Mouse (Mus musculus) MEL (cell line): ENCODE data around the gene Zhx3. TPM values are rescaled to one million over a fixed set of nuclear protein-coding genes. Genes with fewer than 3 reads are reported as not detected.

Source experiments
- DNase-seq: peaks from one replicate; pipeline ENCODE4 v3.0.0; 2011; ENCODE audit warnings: low read depth, low spot score
- H3K27ac ChIP-seq: 2 replicates; pipeline ENCODE4 v1.5.1; 2012; ENCODE audit warnings: low read depth, mild to moderate bottlenecking, control low read depth, low read length, moderate library complexity; ENCODE audit not compliant: control insufficient read depth
- H3K27me3 ChIP-seq, 2 experiments: fragments of 150-350 bp in 1 of 2; sonication (generic) in 1 of 2; 2 replicates each; pipeline ENCODE4 v1.6.1; 2012; ENCODE audit warnings: low read length in 2 of 2, mild to moderate bottlenecking in 2 of 2, improper control_type of control experiment in 1 of 2, moderate library complexity in 1 of 2; ENCODE audit not compliant: insufficient read depth in 2 of 2, control insufficient read depth in 1 of 2
- H3K36me3 ChIP-seq, 2 experiments: 2 replicates each; pipeline ENCODE4 v1.6.1; 2012 to 2014; ENCODE audit warnings: low read length in 2 of 2, improper control_type of control experiment in 1 of 2, inconsistent platforms in 1 of 2, mild to moderate bottlenecking in 1 of 2; ENCODE audit not compliant: insufficient read depth in 2 of 2, control insufficient read depth in 1 of 2
- H3K4me1 ChIP-seq, 2 experiments: fragments of 150-350 bp in 1 of 2; sonication (generic) in 1 of 2; 2 replicates each; pipeline ENCODE4 v1.6.1; 2012; ENCODE audit warnings: low read length in 2 of 2, improper control_type of control experiment in 1 of 2, mild to moderate bottlenecking in 1 of 2; ENCODE audit not compliant: insufficient read depth in 2 of 2, control insufficient read depth in 1 of 2
- H3K4me3 ChIP-seq, 2 experiments: fragments of 150-350 bp in 1 of 2; sonication (generic) in 1 of 2; 2 replicates each; pipeline ENCODE4 v1.5.1; 2012; ENCODE audit warnings: low read depth in 2 of 2, low read length in 2 of 2, mild to moderate bottlenecking in 2 of 2, moderate library complexity in 2 of 2, control low read depth in 1 of 2, improper control_type of control experiment in 1 of 2; ENCODE audit not compliant: control insufficient read depth in 1 of 2, insufficient read depth in 1 of 2
- H3K79me2 ChIP-seq: 2 replicates; pipeline ENCODE4 v1.6.1; 2012; ENCODE audit warnings: mild to moderate bottlenecking, low read length, moderate library complexity; ENCODE audit not compliant: control insufficient read depth, poor library complexity, insufficient read depth
- H3K9ac ChIP-seq: 2 replicates; pipeline ENCODE4 v1.6.1; 2012; ENCODE audit warnings: low read depth, mild to moderate bottlenecking, control low read depth, low read length, moderate library complexity; ENCODE audit not compliant: control insufficient read depth, poor library complexity, severe bottlenecking
- H3K9me3 ChIP-seq: fragments of 150-350 bp; sonication (generic); replicated peaks from 2 replicates; pipeline ENCODE4 v1.6.1; 2012; ENCODE audit warnings: mild to moderate bottlenecking, low read length, improper control_type of control experiment, moderate library complexity; ENCODE audit not compliant: insufficient read depth
- BHLHE40 ChIP-seq: IDR thresholded peaks from 2 replicates; pipeline ENCODE4 v1.6.1; 2012; ENCODE audit warnings: low read depth, mild to moderate bottlenecking, inconsistent platforms, low read length, improper control_type of control experiment, borderline replicate concordance
- CHD2 ChIP-seq: IDR thresholded peaks from 2 replicates; pipeline ENCODE4 v1.6.1; 2011; ENCODE audit warnings: low read length, improper control_type of control experiment
- E2F4 ChIP-seq: IDR thresholded peaks from 2 replicates; pipeline ENCODE4 v1.6.1; 2011; ENCODE audit warnings: low read depth, low read length, improper control_type of control experiment, borderline replicate concordance
- EP300 ChIP-seq, 2 experiments: IDR thresholded peaks; 2 replicates each; pipeline ENCODE4 v1.6.1; 2011; ENCODE audit warnings: improper control_type of control experiment in 2 of 2, low read length in 2 of 2, low read depth in 1 of 2, mild to moderate bottlenecking in 1 of 2
- ETS1 ChIP-seq: IDR thresholded peaks from 2 replicates; pipeline ENCODE4 v1.6.1; 2012; ENCODE audit warnings: low read depth, mild to moderate bottlenecking, inconsistent platforms, low read length, improper control_type of control experiment, moderate library complexity
- GABPA ChIP-seq: IDR thresholded peaks from 2 replicates; pipeline ENCODE4 v1.6.1; 2012; ENCODE audit warnings: low read depth, mild to moderate bottlenecking, inconsistent platforms, low read length, improper control_type of control experiment, moderate library complexity
- JUND ChIP-seq: IDR thresholded peaks from 2 replicates; pipeline ENCODE4 v1.6.1; 2011; ENCODE audit warnings: low read depth, mild to moderate bottlenecking, improper control_type of control experiment, low read length
- MAFK ChIP-seq: IDR thresholded peaks from 2 replicates; pipeline ENCODE4 v1.6.1; 2011; ENCODE audit warnings: low read depth, mild to moderate bottlenecking, low read length, improper control_type of control experiment, borderline replicate concordance
- MEF2A ChIP-seq: IDR thresholded peaks from 2 replicates; pipeline ENCODE4 v1.6.1; 2014; ENCODE audit warnings: low read depth, mild to moderate bottlenecking, inconsistent platforms, low read length, improper control_type of control experiment; ENCODE audit not compliant: poor library complexity, insufficient replicate concordance, severe bottlenecking; ENCODE audit errors: extremely low read depth
- MXI1 ChIP-seq: IDR thresholded peaks from 2 replicates; pipeline ENCODE4 v1.6.1; 2011; ENCODE audit warnings: mild to moderate bottlenecking, low read depth, low read length, improper control_type of control experiment
- MYB ChIP-seq: IDR thresholded peaks from 2 replicates; pipeline ENCODE4 v1.6.1; 2011; ENCODE audit warnings: mild to moderate bottlenecking, low read depth, low read length, improper control_type of control experiment
- MYC ChIP-seq: IDR thresholded peaks from 2 replicates; pipeline ENCODE4 v1.6.1; 2011; ENCODE audit warnings: low read depth, mild to moderate bottlenecking, low read length, improper control_type of control experiment, moderate library complexity
- NELFE ChIP-seq: IDR thresholded peaks from 2 replicates; pipeline ENCODE4 v1.6.1; 2011; ENCODE audit warnings: low read depth, low read length, improper control_type of control experiment
- NRF1 ChIP-seq: IDR thresholded peaks from 2 replicates; pipeline ENCODE4 v1.6.1; 2014; ENCODE audit warnings: low read depth, mild to moderate bottlenecking, inconsistent platforms, low read length, improper control_type of control experiment, moderate library complexity; ENCODE audit not compliant: poor library complexity, insufficient read depth, severe bottlenecking
- POLR2A ChIP-seq, 2 experiments: IDR thresholded peaks; 2 replicates each; pipeline ENCODE4 v1.6.1; 2011 to 2012; ENCODE audit warnings: low read length in 2 of 2, mild to moderate bottlenecking in 2 of 2, control low read depth in 1 of 2, improper control_type of control experiment in 1 of 2, low read depth in 1 of 2, moderate library complexity in 1 of 2; ENCODE audit not compliant: control insufficient read depth in 1 of 2, insufficient read depth in 1 of 2, poor library complexity in 1 of 2
- POLR2AphosphoS2 ChIP-seq: IDR thresholded peaks from 2 replicates; pipeline ENCODE4 v1.6.1; 2011; ENCODE audit warnings: low read length, improper control_type of control experiment
- POLR2AphosphoS5 ChIP-seq: IDR thresholded peaks from 2 replicates; pipeline ENCODE4 v1.6.1; 2012; ENCODE audit warnings: low read depth, borderline replicate concordance, mild to moderate bottlenecking, inconsistent platforms, low read length, moderate library complexity, mixed read lengths
- RCOR1 ChIP-seq: IDR thresholded peaks from 2 replicates; pipeline ENCODE4 v1.6.1; 2012; ENCODE audit warnings: low read depth, mild to moderate bottlenecking, inconsistent platforms, low read length, improper control_type of control experiment
- SIN3A ChIP-seq: IDR thresholded peaks from 2 replicates; pipeline ENCODE4 v1.6.1; 2012; ENCODE audit warnings: low read length, improper control_type of control experiment, inconsistent platforms
- SMC3 ChIP-seq: IDR thresholded peaks from 2 replicates; pipeline ENCODE4 v1.6.1; 2011; ENCODE audit warnings: low read depth, low read length, improper control_type of control experiment
- TCF12 ChIP-seq: IDR thresholded peaks from 2 replicates; pipeline ENCODE4 v1.6.1; 2014; ENCODE audit warnings: low read depth, mild to moderate bottlenecking, inconsistent platforms, low read length, improper control_type of control experiment, moderate library complexity
- ZKSCAN1 ChIP-seq: IDR thresholded peaks from 2 replicates; pipeline ENCODE4 v1.6.1; 2012; ENCODE audit warnings: low read depth, mild to moderate bottlenecking, inconsistent platforms, low read length, improper control_type of control experiment, moderate library complexity
- ZMIZ1 ChIP-seq: IDR thresholded peaks from 2 replicates; pipeline ENCODE4 v1.6.1; 2012; ENCODE audit warnings: low read depth, mild to moderate bottlenecking, inconsistent platforms, low read length, improper control_type of control experiment, moderate library complexity
- ZNF384 ChIP-seq: IDR thresholded peaks from 2 replicates; pipeline ENCODE4 v1.6.1; 2012; ENCODE audit warnings: low read depth, mild to moderate bottlenecking, inconsistent platforms, low read length, improper control_type of control experiment
- polyA plus RNA-seq, 2 experiments: library from polyadenylated mRNA; stranded (reverse) in 1 of 2; unstranded in 1 of 2; fragments of >175 nt in 1 of 2; fragments of >200 nt in 1 of 2; gene quantifications; 2 replicates each; pipeline versions ENCODE4 v1.2.1 to v1.2.4; 2012; ENCODE audit warnings: low replicate concordance in 2 of 2, low read depth in 1 of 2; ENCODE audit not compliant: insufficient read length in 2 of 2, insufficient read depth in 1 of 2, missing spikeins in 1 of 2
- total RNA-seq: library from RNA; depleted of rRNA; stranded (reverse); fragments of 300-350 nt; gene quantifications from 2 replicates; pipeline ENCODE4 v1.2.3, GENCODE M21; 2012

The Zhx3 gene
- total and polyA plus RNA-seq, 3 experiments = 4.4 to 4.8 TPM; not detected in 1

DNA sequence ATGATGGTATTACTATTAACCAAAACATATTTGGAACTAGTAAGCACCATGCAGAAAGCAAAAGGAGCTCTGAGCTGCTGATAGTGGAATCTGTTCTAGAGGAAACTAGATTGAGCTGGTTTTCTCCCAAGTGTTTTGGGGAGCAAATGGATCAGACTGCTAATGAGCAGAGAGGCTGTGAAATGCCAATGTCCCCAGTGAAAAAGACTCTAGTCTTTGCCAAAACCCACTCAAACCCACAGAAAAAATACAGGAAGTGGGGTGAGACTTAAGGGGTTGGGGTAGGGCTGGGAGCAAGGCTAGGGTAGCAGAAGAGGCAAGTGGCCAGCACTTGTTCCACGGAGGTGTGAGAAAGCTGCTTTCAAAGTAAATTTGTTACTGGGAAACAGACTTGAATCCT is 86.5 kb downstream of the Zhx3 start:
- Histone ChIP-seq H3K27me3 (no peaks in the 10 kb centered on the region), H3K9ac (no peak overlapping the region), H3K79me2 (no peaks in the 10 kb centered on the region), H3K4me3 (no peak overlapping the region), H3K4me1 (peaks cover 4 to 6% of the 10 kb centered on the region in 2 experiments; a peak in 2 of 4 replicates), H3K9me3 (no peaks in the 10 kb centered on the region), H3K27ac (no peak overlapping the region), H3K36me3 (0 out of 4 replicates have a peak, but pooled peaks cover 0 to 2% of the 10 kb centered on the region in 2 experiments)
- TF ChIP-seq ZNF384 (no peak), SMC3 (no peak), POLR2A (IDR thresholded peaks at IDR 0.05; ENCODE audit: control insufficient read depth in 1 of 2, insufficient read depth in 1 of 2, low read depth in 1 of 2, low read length in 2 of 2, poor library complexity in 1 of 2) (no peak), RCOR1 (no peak), MXI1 (no peak), SIN3A (no peak), CHD2 (no peak), ZMIZ1 (no peak), NRF1 (no peak), EP300 (IDR thresholded peaks at IDR 0.05; ENCODE audit: low read depth in 1 of 2, low read length in 2 of 2) (no peak), JUND (no peak), MAFK (no peak), ZKSCAN1 (no peak)
- DNase-seq = no peak

DNA sequence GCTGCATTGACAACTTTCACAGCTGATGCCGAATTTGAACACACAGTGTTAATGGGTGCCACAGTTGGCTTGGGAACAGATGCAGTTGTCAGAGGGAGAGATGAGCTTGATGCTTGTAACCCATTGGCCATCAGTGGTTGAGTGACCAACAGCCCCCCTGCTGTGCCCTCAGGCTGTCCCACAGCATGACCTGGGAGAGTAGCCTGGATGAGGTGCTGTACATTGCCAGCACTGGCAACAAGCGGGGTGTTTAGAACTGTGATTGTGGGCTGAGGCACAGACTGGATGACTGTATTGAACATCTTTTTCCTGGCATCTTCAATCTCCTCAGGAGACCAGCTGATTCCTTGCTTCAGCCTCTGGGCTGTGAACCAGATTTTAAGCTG is 92.0 kb downstream of the Zhx3 start:
- no peaks in the 10 kb centered on the region for H3K36me3 ChIP-seq
- no peaks in the 10 kb centered on the region for H3K79me2 ChIP-seq
- H3K4me3 ChIP-seq = no peak overlapping the region
- H3K4me1 ChIP-seq = no peaks in the 10 kb centered on the region
- DNase-seq = no peak
- H3K9ac ChIP-seq = no peak overlapping the region
- H3K27me3 ChIP-seq = no peaks in the 10 kb centered on the region
- no peaks in the 10 kb centered on the region for H3K9me3 ChIP-seq
- H3K27ac ChIP-seq = no peak overlapping the region
- TF ChIP-seq SIN3A (no peak), POLR2AphosphoS2 (no peak), EP300 (IDR thresholded peaks at IDR 0.05; ENCODE audit: low read depth in 1 of 2, low read length in 2 of 2) (no peak), JUND (no peak), NELFE (no peak), MYB (no peak), E2F4 (no peak), GABPA (no peak), MEF2A (no peak), POLR2AphosphoS5 (no peak), NRF1 (no peak), BHLHE40 (no peak), TCF12 (no peak), ETS1 (no peak), MYC (no peak)
